Mouse (Mus musculus): ENCODE data around the gene BC005561. TPM values are rescaled to one million over a fixed set of nuclear protein-coding genes. Genes with fewer than 3 reads are reported as not detected.
"Not testable (repeated sequence)": the region's sequence is repeated elsewhere in the genome, so short reads cannot be mapped to it uniquely, and the experiment has no call there.

The BC005561 gene
- total RNA-seq, 2 experiments from 2014 or later, result 11.4 to 16.6 TPM

DNA sequence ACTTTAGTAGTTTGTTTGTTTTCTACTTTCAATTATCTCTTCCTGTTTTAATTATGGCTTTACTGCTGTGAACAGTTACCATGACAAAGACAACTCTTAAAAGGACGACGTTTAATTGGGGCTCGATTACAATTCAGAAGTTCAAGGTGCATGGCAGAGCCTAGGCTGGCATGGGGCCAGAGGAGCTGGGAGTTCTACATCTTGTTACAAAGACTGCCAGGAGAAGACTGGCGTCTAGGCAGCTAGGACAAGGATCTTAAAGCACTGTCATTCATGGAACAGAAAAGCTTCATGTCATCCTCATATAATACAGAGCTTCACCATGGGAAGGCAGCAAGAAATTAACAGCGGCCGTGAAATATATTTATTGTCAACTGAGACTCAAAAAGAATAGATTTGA, 62.6 kb downstream of the BC005561 start:
- DNase-seq (ENCODE audit: low spot score in 2 of 2), result peak; percentile 9 to 16
- intact Hi-C loops (cut with DNase I), result no loop called here

DNA sequence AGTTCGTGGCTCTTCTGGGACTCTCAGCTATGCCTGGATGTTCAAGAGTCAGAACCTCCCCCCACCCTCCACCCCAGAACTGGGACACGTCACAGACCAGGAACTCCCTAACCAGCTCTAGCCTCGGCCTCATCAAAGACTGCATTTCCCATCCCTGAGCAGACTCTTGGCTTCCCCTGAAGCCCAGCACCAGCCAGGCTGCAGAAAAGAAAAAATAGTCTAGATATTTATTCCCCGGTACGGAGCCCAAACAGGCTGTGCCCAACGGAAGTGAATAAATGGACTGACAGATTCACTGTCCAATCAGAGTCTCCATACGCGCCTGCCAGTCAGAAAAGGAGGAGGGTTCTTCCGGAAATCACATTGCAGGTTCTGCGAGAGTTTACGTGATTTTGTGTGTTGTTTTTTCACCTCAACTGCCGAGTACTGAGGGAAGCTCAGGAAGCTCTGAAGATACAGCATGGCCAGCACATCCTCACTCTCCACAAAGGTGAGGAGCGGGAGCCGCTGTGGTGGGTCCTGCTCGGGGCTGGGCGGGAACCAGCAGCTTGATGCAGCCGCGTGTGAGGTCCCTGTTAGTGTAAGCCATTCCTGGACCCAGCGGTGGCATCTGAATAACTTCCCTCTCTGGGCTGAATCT, 63.2 kb downstream of the BC005561 start:
- intact Hi-C loops (cut with DNase I), result not testable (repeated sequence)
- DNase-seq (ENCODE audit: low spot score in 2 of 2), result peak; percentile 88 to 92

Other genes with a start within 250 kb of the BC005561 start
- gene Ibsp, start 209.2 kb upstream of the BC005561 start, total RNA-seq (2021), result under 1 TPM in 1 of 2 experiments, not detected in 1; 0.39 TPM
- gene Mepe, start 183.0 kb upstream of the BC005561 start, total RNA-seq (2021), result not detected
- gene Spp1, start 73.2 kb upstream of the BC005561 start, total RNA-seq (2021), result 10 to 100 TPM in 1 of 2 experiments, 1 to 10 TPM in 1; 9.2 to 11.9 TPM
- 10 to 100 TPM; 21.8 to 29.2 TPM for gene Pkd2, start 48.9 kb upstream of the BC005561 start, total RNA-seq (2021)

Measured in left cerebral cortex, postnatal 36 days (tissue).